Comparison of ENCODE assay signal across 10 mouse cellular contexts in genomic region chr16:67618817-67619216, GRCm38 (mm10). TPM values are rescaled to one million over a fixed set of nuclear protein-coding genes. Genes with fewer than 3 reads are reported as not detected.
DNase-seq lines count a peak whose midpoint lies in the region; ATAC-seq lines count a peak whose summit lies in the region.
"Had no signal": no experiment of that assay in that cellular context is flagged by ENCODE, and none has a peak within 500 bp of the region (broad histone marks: within the 10 kb centered on the region; RNA-seq: fewer than 3 reads in every experiment).

No protein-coding gene starts in this region.

- WGBS in hindbrain, embryonic 14.5 days = 4% methylated on average over 13 of the region's 13 CpGs
- 7% methylated on average over 13 of the region's 13 CpGs for WGBS in neural tube, embryonic 13.5 days

- no peak for ATAC-seq in hindbrain, embryonic 14.5 days (ENCODE audit: low FRiP score)
- ATAC-seq in neural tube, embryonic 13.5 days (ENCODE audit: low read depth) = no peak

- H3K9ac ChIP-seq in hindbrain, embryonic 14.5 days = peak overlapping the region; percentile 90
- H3K9ac ChIP-seq in neural tube, embryonic 13.5 days = peak overlapping the region; percentile 90

- H3K27me3 ChIP-seq in hindbrain, embryonic 14.5 days (ENCODE audit: control insufficient read depth, insufficient read depth, low read length) = no peaks in the 10 kb centered on the region
- no peaks in the 10 kb centered on the region; the same call in 1 of the 2 replicates for H3K27me3 ChIP-seq in neural tube, embryonic 13.5 days

- H3K9me3 ChIP-seq in hindbrain, embryonic 14.5 days (ENCODE audit: control insufficient read depth, low read length) = no peaks in the 10 kb centered on the region
- no peaks in the 10 kb centered on the region for H3K9me3 ChIP-seq in neural tube, embryonic 13.5 days

- peak; percentile 25 to 40 for DNase-seq in layer of hippocampus, postnatal 10 days (ENCODE audit: low spot score in 2 of 2)
- no peak for DNase-seq in layer of hippocampus, adult 18-20 months (ENCODE audit: low spot score in 2 of 2)
- DNase-seq in embryo, embryonic 11 days = peak; percentile 12
- DNase-seq in hindbrain, embryonic 14.5 days (ENCODE audit: low spot score) = peak; percentile 46
- DNase-seq in testis, postnatal 14 days (ENCODE audit: low spot score) = no peak
- DNase-seq in lung, postnatal 14 days = no peak
- DNase-seq in adipocyte (ENCODE audit: low spot score) = no peak
- DNase-seq: thymus, postnatal 14 days had no signal

- peak overlapping the region; percentile 59 for H3K4me2 ChIP-seq in hindbrain, embryonic 14.5 days (replicated peaks)
- peak overlapping the region; percentile 70 for H3K4me2 ChIP-seq in neural tube, embryonic 13.5 days

- H3K36me3 ChIP-seq in hindbrain, embryonic 14.5 days (replicated peaks; ENCODE audit: control insufficient read depth, insufficient read depth) = no peaks in the 10 kb centered on the region
- no peaks in the 10 kb centered on the region for H3K36me3 ChIP-seq in neural tube, embryonic 13.5 days

- H3K27ac ChIP-seq in hindbrain, embryonic 14.5 days = peak overlapping the region; percentile 95
- peak overlapping the region; percentile 95 for H3K27ac ChIP-seq in neural tube, embryonic 13.5 days (replicated peaks)

- H3K4me3 ChIP-seq in hindbrain, embryonic 14.5 days (replicated peaks; ENCODE audit: low read length) = peak overlapping the region; percentile 82
- H3K4me3 ChIP-seq in neural tube, embryonic 13.5 days = peak overlapping the region; percentile 84

- no peaks in the 10 kb centered on the region for H3K4me1 ChIP-seq in hindbrain, embryonic 14.5 days (replicated peaks; ENCODE audit: control insufficient read depth, insufficient read depth, low read length)
- peaks cover 15% of the 10 kb centered on the region for H3K4me1 ChIP-seq in neural tube, embryonic 13.5 days (replicated peaks)

RNA-seq across cellular contexts. Expression of gene Cadm2, which starts 1.9 kb away (rescaled TPM):
- 100 to 1,000 TPM; 240 to 263 TPM for total RNA-seq in layer of hippocampus, postnatal 10 days (2021)
- 100 to 1,000 TPM; 176 to 199 TPM for total RNA-seq in layer of hippocampus, adult 18-20 months (2021)
- 53.8 and 56.9 TPM in 2 replicates for polyA plus RNA-seq in hindbrain, embryonic 14.5 days (2014; fragmentation: Nextera tagmentation; extraction: Ambion mirVana)
- 30.1 and 31.6 TPM in 2 replicates for polyA plus RNA-seq in neural tube, embryonic 13.5 days (2015; fragmentation: Nextera tagmentation; extraction: Ambion mirVana)
- total RNA-seq: granulocyte monocyte progenitor cell, adult 5-6 weeks had no signal

Comparison
In these comparisons a context has a peak if more than half of its experiments do, and no peak if none do; other contexts are left out.
1. DNase-seq: peak in layer of hippocampus, postnatal 10 days (2 of 2), embryo, embryonic 11 days (single experiment) and hindbrain, embryonic 14.5 days (single experiment); none in layer of hippocampus, adult 18-20 months (0 of 2), testis, postnatal 14 days (single experiment), lung, postnatal 14 days (single experiment) and adipocyte (single experiment).